8 mouse cellular contexts compared by ENCODE assay signal in genomic region chr6:54974501-54974900, GRCm38 (mm10). TPM values are rescaled to one million over a fixed set of nuclear protein-coding genes. Genes with fewer than 3 reads are reported as not detected.
DNase-seq lines count a peak whose midpoint lies in the region; ATAC-seq and TF ChIP-seq lines count a peak whose summit lies in the region.

No protein-coding gene starts in this region.

- no peak for TF ChIP-seq EP300 in stomach, postnatal 0 days (optimal IDR thresholded peaks at IDR 0.05)

- peak; percentile 50 to 53 for DNase-seq in cerebellum, postnatal 10 days
- DNase-seq in cerebellum, adult 11-12 months, result no peak
- DNase-seq in layer of hippocampus, adult 2 months (ENCODE audit: low spot score in 2 of 2), result no peak
- no peak for DNase-seq in layer of hippocampus, adult 9-11 months
- peak; percentile 18 for DNase-seq in embryo, embryonic 11 days
- DNase-seq in stomach, postnatal 0 days (ENCODE audit: low spot score), result no peak
- no peak for DNase-seq in right cerebral cortex, postnatal 14 days
- no peak for DNase-seq in gastrocnemius, postnatal 25 days

- no peak overlapping the region for H3K4me2 ChIP-seq in stomach, postnatal 0 days (replicated peaks; ENCODE audit: low read depth)

- H3K4me1 ChIP-seq in stomach, postnatal 0 days (replicated peaks; ENCODE audit: control insufficient read depth, insufficient read depth), result no peaks in the 10 kb centered on the region

- TF ChIP-seq CTCF in layer of hippocampus, adult 2 months (conservative IDR thresholded peaks at IDR 0.05), result peak; percentile 77
- TF ChIP-seq CTCF in stomach, postnatal 0 days (IDR thresholded peaks at IDR 0.05; ENCODE audit: low read depth), result peak; percentile 76

- peak; percentile 13; the same call in 1 of the 2 replicates for ATAC-seq in stomach, postnatal 0 days (ENCODE audit: low FRiP score, low TSS enrichment)

- H3K9ac ChIP-seq in stomach, postnatal 0 days (ENCODE audit: low read length), result no peak overlapping the region

- H3K9me3 ChIP-seq in stomach, postnatal 0 days (ENCODE audit: control insufficient read depth, low read length), result no peaks in the 10 kb centered on the region

- H3K36me3 ChIP-seq in stomach, postnatal 0 days (ENCODE audit: control insufficient read depth, insufficient read depth, low read length), result no peaks in the 10 kb centered on the region

- H3K27ac ChIP-seq in layer of hippocampus, adult 2 months, result no peak overlapping the region
- H3K27ac ChIP-seq in stomach, postnatal 0 days (replicated peaks), result no peak overlapping the region

- H3K4me3 ChIP-seq in layer of hippocampus, adult 2 months, result no peak overlapping the region
- H3K4me3 ChIP-seq in stomach, postnatal 0 days (ENCODE audit: low read depth, low read length), result no peak overlapping the region

- WGBS in stomach, postnatal 0 days, result 69% methylated on average over 5 of the region's 5 CpGs

- no peaks in the 10 kb centered on the region for H3K27me3 ChIP-seq in stomach, postnatal 0 days (ENCODE audit: control insufficient read depth, insufficient read depth, low read length)

RNA-seq across cellular contexts. Expression of gene Nod1, which starts 2.1 kb away (rescaled TPM):
- 1 to 10 TPM; 4.9 TPM for total RNA-seq in layer of hippocampus, adult 2 months (2021)
- 4.5 and 4.9 TPM in 2 replicates for polyA plus RNA-seq in stomach, postnatal 0 days (2015; fragmentation: Nextera tagmentation; extraction: Ambion mirVana)
- total RNA-seq in gastrocnemius, postnatal 25 days (2021), result 1 to 10 TPM; 6.6 to 7.2 TPM

RNA-seq across cellular contexts. Expression of gene Ggct, which starts 18.2 kb away (rescaled TPM):
- 10 to 100 TPM; 36.0 to 38.0 TPM for total RNA-seq in layer of hippocampus, adult 2 months (2021)
- 9.0 and 9.3 TPM in 2 replicates for polyA plus RNA-seq in stomach, postnatal 0 days (2015; fragmentation: Nextera tagmentation; extraction: Ambion mirVana)
- 1 to 10 TPM; 7.4 to 8.8 TPM for total RNA-seq in gastrocnemius, postnatal 25 days (2021)

Comparison
In these comparisons a context has a peak if more than half of its experiments do, and no peak if none do; other contexts are left out.
1. DNase-seq: peak in cerebellum, postnatal 10 days (2 of 2) and embryo, embryonic 11 days (single experiment); none in cerebellum, adult 11-12 months (single experiment), layer of hippocampus, adult 2 months (0 of 2), layer of hippocampus, adult 9-11 months (single experiment), stomach, postnatal 0 days (single experiment), right cerebral cortex, postnatal 14 days (single experiment) and gastrocnemius, postnatal 25 days (single experiment).